Mouse (Mus musculus): ENCODE results near the gene Tbl2.

The Tbl2 gene

GRCm38 (mm10) chr5:135149820-135150178 lies 342 bp downstream of the Tbl2 start:
- DNase-seq (ENCODE audit: low read depth): no peak

DNA sequence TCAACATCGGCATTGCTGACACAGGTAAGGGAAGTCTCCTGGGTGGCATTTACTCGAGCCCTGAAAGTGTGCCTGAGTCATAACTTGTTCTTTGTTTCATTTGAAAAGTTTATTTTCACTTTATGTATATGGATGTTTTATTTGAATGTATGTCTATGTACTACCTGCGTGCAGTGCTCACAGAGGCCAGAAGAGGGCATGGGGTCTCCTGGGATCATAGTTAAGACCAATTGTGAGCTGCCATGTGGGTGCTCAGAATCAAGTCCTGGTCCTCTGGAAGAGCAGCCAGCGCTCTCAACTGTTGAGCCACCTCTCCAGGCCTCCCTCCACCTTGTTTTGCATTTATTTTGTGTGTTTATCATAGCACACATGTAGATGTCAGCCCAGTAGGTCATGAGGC lies 7.0 kb downstream of the Tbl2 start:
- no peak for DNase-seq (ENCODE audit: low read depth)

DNA sequence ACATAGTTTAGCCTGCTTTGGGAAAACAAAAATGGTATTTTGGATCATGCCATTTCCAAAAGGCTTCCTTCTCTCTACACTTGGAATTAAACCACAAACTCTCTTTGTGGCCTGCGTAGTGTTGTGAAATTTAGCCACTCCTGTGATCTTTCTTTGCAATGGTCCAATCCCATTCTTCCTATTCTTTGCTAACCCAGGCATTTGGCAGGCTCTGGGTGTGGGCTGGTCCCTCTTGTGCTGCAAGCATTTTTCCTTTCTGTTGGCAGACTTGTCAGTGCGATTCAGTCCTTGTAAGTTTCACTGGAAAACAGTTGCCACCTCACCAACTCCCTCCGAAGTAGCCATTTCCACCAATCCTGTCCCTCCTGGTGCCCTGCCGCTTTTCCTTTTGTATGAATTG lies 11.8 kb downstream of the Tbl2 start:
- DNase-seq (ENCODE audit: low read depth): no peak

- DNase-seq (ENCODE audit: low read depth): no peak
These were observed 12.2 kb downstream of the Tbl2 start for GRCm38 (mm10) chr5:135161650-135162049.

- no peak for DNase-seq (ENCODE audit: low read depth)
These were observed 12.9 kb downstream of the Tbl2 start for GRCm38 (mm10) chr5:135162361-135162760.

- DNase-seq (ENCODE audit: low read depth): no peak
These were observed 13.4 kb downstream of the Tbl2 start for GRCm38 (mm10) chr5:135162821-135163220.

GRCm38 (mm10) chr5:135166909-135167308 lies 17.5 kb downstream of the Tbl2 start:
- no peak for DNase-seq (ENCODE audit: low read depth)

- DNase-seq (ENCODE audit: low read depth): no peak
These were observed 18.0 kb downstream of the Tbl2 start for GRCm38 (mm10) chr5:135167469-135167868.

GRCm38 (mm10) chr5:135168063-135169062 lies 18.9 kb downstream of the Tbl2 start, which contains the start of gene Bcl7b:
Bcl7b (plus strand) TSS chr5:135168283.
- DNase-seq (ENCODE audit: low read depth): peak; percentile 95

- no peak for DNase-seq (ENCODE audit: low read depth)
These were observed 20.0 kb downstream of the Tbl2 start for GRCm38 (mm10) chr5:135169479-135169878.

- no peak for DNase-seq (ENCODE audit: low read depth)
These were observed 22.3 kb downstream of the Tbl2 start for GRCm38 (mm10) chr5:135171688-135172220.

DNA sequence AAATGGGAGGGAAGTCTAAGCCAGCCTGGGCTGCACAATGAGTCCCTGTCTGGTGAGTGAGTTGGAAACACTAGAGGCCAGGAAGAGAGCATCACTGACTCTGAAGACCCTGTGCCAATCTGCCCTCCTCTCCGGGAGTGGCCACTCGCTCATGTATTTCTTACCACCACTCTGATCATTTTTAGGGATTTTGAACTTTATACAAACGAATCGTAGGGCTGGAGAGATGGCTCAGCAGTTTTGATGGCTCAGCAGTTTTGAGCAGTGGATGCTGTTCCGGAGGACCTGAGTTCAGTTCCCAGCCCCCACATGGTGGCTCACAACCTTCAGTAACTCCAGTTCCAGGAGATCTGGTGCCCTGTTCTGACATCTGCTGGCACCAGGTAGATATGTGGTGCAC lies 23.5 kb downstream of the Tbl2 start:
- DNase-seq (ENCODE audit: low read depth): no peak

- no peak for DNase-seq (ENCODE audit: low read depth)
These were observed 25.6 kb downstream of the Tbl2 start for GRCm38 (mm10) chr5:135175086-135175485.

DNA sequence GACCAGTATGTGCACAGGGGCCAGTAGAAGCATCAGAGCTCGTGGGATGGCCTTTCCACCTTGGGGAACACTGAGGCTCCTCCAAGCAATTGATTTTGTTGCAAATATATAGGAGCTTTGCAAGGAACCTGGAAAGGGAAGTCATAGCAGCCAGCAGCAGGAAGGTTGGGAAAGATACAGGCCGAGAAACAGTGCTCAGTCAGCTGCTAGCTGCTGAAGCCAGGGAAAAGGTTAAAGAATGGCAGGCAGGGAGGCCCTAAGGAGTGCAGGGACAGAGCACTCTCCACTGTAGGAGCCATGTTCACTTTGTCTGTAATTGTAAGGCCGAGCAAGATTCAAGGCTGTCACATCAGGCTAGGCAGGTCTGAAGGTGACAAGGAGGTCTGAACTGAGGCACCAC lies 29.1 kb downstream of the Tbl2 start:
- no peak for DNase-seq (ENCODE audit: low read depth)

GRCm38 (mm10) chr5:135178996-135179395 lies 29.5 kb downstream of the Tbl2 start:
- DNase-seq (ENCODE audit: low read depth): no peak

DNA sequence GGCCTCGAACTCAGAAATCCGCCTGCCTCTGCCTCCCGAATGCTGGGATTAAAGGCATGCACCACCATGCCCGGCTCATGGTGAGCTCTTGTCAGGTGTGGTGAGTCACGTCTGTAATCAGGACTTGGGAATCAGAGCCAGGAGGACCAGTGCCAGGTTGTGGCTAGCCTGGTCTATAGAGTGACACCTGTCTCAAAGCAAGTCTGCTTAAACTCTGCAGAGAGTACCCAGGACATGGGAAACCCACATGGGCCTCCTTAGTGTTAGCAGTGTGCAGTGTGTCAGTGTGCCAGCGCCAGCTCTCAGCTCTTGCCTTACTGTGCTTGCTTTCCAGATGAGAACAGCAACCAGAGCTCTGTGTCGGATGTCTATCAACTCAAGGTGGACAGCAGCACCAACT lies 30.2 kb downstream of the Tbl2 start:
- no peak for DNase-seq (ENCODE audit: low read depth)

DNA sequence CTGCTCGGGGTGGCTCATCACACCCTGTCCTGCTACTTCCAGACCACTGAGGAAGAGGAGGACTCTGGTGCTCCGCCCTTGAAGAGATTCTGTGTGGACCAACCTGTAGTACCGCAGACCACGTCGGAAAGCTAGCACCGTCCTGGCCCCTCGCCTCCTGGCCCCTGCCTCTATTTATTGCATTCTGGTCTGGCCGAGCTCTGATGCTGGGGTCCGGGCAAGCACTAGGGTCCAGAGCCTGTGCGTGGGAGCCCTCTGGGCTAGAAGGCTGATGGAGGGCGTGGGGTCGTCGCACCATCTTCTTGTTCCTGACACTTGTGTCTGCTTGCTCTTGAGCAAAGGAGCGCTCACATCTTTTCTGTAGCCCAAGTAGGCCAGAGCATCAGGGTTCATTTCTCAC lies 31.3 kb downstream of the Tbl2 start:
- DNase-seq (ENCODE audit: low read depth): no peak

DNA sequence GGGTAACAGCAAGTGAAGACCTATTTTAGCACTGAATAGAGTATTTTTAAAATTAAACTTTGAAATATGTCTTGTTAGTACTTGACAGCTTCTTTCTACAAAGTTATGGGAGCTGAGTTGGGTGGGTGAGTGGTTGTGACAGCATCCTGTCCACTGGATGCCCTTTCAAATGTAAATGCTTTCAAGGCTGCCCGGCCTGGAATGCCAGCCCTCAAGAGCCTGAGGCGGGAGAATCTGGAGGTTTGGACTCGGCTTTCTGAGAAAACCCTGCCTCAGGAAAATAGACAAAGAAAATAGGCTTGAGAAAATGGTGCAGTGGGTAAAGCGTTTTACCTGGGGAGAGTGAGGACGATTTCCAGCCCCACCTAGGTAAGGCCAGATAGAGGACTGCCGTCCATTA lies 32.3 kb downstream of the Tbl2 start:
- no peak for DNase-seq (ENCODE audit: low read depth)

- DNase-seq (ENCODE audit: low read depth): no peak
These were observed 33.8 kb downstream of the Tbl2 start for GRCm38 (mm10) chr5:135183131-135183861.

DNA sequence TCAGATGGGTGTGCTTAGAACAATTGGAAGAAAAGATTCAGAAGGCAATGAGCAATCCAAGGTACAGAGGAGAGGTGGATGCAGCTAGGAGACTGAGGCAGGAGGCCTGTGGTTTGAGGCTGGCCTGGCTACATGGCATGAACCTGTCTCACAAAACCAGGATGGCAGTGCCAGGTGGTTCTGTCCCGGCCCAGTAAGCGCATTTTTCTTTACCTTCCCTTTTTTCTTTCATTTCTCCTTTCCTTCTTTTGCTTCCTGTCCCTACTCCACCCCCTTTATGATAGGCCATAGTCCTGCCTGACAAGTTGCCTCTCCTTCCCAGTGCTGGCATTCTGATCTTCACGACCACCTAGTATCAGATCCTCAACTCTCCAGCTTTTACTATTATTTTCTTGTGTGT lies 35.6 kb downstream of the Tbl2 start:
- DNase-seq (ENCODE audit: low read depth): no peak

GRCm38 (mm10) chr5:135185596-135185995 lies 36.1 kb downstream of the Tbl2 start:
- DNase-seq (ENCODE audit: low read depth): peak; percentile 50

DNA sequence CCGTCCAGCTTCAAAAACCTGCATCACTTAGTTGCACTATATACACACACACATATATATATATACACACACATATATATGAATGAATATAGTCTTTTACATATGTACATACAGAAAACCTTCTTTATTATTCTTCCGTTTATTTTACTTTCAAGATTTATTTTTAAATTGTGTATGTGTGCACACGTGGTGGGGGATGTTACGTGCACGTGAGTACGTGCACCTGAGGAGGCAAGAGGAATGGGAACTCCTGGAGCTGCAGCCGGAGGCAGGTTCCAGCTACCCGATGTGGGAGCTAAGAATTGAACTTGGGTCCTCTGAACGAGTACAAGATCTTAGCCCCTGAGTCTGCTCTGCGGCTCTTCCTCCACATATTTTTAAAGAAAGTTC lies 36.8 kb downstream of the Tbl2 start:
- no peak for DNase-seq (ENCODE audit: low read depth)
